Mouse (Mus musculus) spleen, adult 2 months (tissue): ENCODE measurements around the gene Cd300e.
"Not testable (repeated sequence)": the region's sequence is repeated elsewhere in the genome, so short reads cannot be mapped to it uniquely, and the experiment has no call there.

Experiments used
- CTCF ChIP-seq: fragments of 200-500 bp; IDR thresholded peaks from 2 replicates; pipeline ENCODE4 v1.5.1; 2011; ENCODE audit warnings: mild to moderate bottlenecking, inconsistent platforms; ENCODE audit not compliant: insufficient read depth, insufficient read length, insufficient replicate concordance; ENCODE audit errors: extremely low read depth
- POLR2A ChIP-seq: fragments of 200-500 bp; IDR thresholded peaks from 2 replicates; pipeline ENCODE4 v1.6.1; 2011; ENCODE audit warnings: low read depth, low read length, inconsistent platforms

- not testable (repeated sequence) for TF ChIP-seq CTCF, POLR2A
Observed at GRCm38 (mm10) chr11:115037669-115038068, 24.3 kb downstream of the Cd300e start, which contains the start of gene Cd300ld5.
